Mouse (Mus musculus) MEL (cell line): ENCODE data around the gene Spns2. TPM values are rescaled to one million over a fixed set of nuclear protein-coding genes. Genes with fewer than 3 reads are reported as not detected.

Source experiments
- DNase-seq: peaks from one replicate; pipeline ENCODE4 v3.0.0; 2011; ENCODE audit warnings: low read depth, low spot score
- H3K27ac ChIP-seq: 2 replicates; pipeline ENCODE4 v1.5.1; 2012; ENCODE audit warnings: low read depth, mild to moderate bottlenecking, control low read depth, low read length, moderate library complexity; ENCODE audit not compliant: control insufficient read depth
- H3K27me3 ChIP-seq, 2 experiments: fragments of 150-350 bp in 1 of 2; sonication (generic) in 1 of 2; 2 replicates each; pipeline ENCODE4 v1.6.1; 2012; ENCODE audit warnings: low read length in 2 of 2, mild to moderate bottlenecking in 2 of 2, improper control_type of control experiment in 1 of 2, moderate library complexity in 1 of 2; ENCODE audit not compliant: insufficient read depth in 2 of 2, control insufficient read depth in 1 of 2
- H3K36me3 ChIP-seq, 2 experiments: 2 replicates each; pipeline ENCODE4 v1.6.1; 2012 to 2014; ENCODE audit warnings: low read length in 2 of 2, improper control_type of control experiment in 1 of 2, inconsistent platforms in 1 of 2, mild to moderate bottlenecking in 1 of 2; ENCODE audit not compliant: insufficient read depth in 2 of 2, control insufficient read depth in 1 of 2
- H3K4me1 ChIP-seq, 2 experiments: fragments of 150-350 bp in 1 of 2; sonication (generic) in 1 of 2; 2 replicates each; pipeline ENCODE4 v1.6.1; 2012; ENCODE audit warnings: low read length in 2 of 2, improper control_type of control experiment in 1 of 2, mild to moderate bottlenecking in 1 of 2; ENCODE audit not compliant: insufficient read depth in 2 of 2, control insufficient read depth in 1 of 2
- H3K4me3 ChIP-seq, 2 experiments: fragments of 150-350 bp in 1 of 2; sonication (generic) in 1 of 2; 2 replicates each; pipeline ENCODE4 v1.5.1; 2012; ENCODE audit warnings: low read depth in 2 of 2, low read length in 2 of 2, mild to moderate bottlenecking in 2 of 2, moderate library complexity in 2 of 2, control low read depth in 1 of 2, improper control_type of control experiment in 1 of 2; ENCODE audit not compliant: control insufficient read depth in 1 of 2, insufficient read depth in 1 of 2
- H3K79me2 ChIP-seq: 2 replicates; pipeline ENCODE4 v1.6.1; 2012; ENCODE audit warnings: mild to moderate bottlenecking, low read length, moderate library complexity; ENCODE audit not compliant: control insufficient read depth, poor library complexity, insufficient read depth
- H3K9ac ChIP-seq: 2 replicates; pipeline ENCODE4 v1.6.1; 2012; ENCODE audit warnings: low read depth, mild to moderate bottlenecking, control low read depth, low read length, moderate library complexity; ENCODE audit not compliant: control insufficient read depth, poor library complexity, severe bottlenecking
- H3K9me3 ChIP-seq: fragments of 150-350 bp; sonication (generic); replicated peaks from 2 replicates; pipeline ENCODE4 v1.6.1; 2012; ENCODE audit warnings: mild to moderate bottlenecking, low read length, improper control_type of control experiment, moderate library complexity; ENCODE audit not compliant: insufficient read depth
- CHD2 ChIP-seq: IDR thresholded peaks from 2 replicates; pipeline ENCODE4 v1.6.1; 2011; ENCODE audit warnings: low read length, improper control_type of control experiment
- CTCF ChIP-seq, 3 experiments: IDR thresholded peaks in 2 of 3; conservative IDR thresholded peaks in 1 of 3; 2 replicates each; pipeline ENCODE4 v1.5.1; 2011 to 2012; ENCODE audit warnings: low read length in 3 of 3, low read depth in 2 of 3, mild to moderate bottlenecking in 2 of 3, improper control_type of control experiment in 1 of 3, inconsistent platforms in 1 of 3, mixed read lengths in 1 of 3, moderate library complexity in 1 of 3; ENCODE audit not compliant: control insufficient read depth in 1 of 3, insufficient read depth in 1 of 3, poor library complexity in 1 of 3, severe bottlenecking in 1 of 3
- E2F4 ChIP-seq: IDR thresholded peaks from 2 replicates; pipeline ENCODE4 v1.6.1; 2011; ENCODE audit warnings: low read depth, low read length, improper control_type of control experiment, borderline replicate concordance
- ELF1 ChIP-seq: IDR thresholded peaks from 2 replicates; pipeline ENCODE4 v1.6.1; 2014; ENCODE audit warnings: low read depth, mild to moderate bottlenecking, inconsistent platforms, low read length, improper control_type of control experiment, moderate library complexity
- EP300 ChIP-seq, 2 experiments: IDR thresholded peaks; 2 replicates each; pipeline ENCODE4 v1.6.1; 2011; ENCODE audit warnings: improper control_type of control experiment in 2 of 2, low read length in 2 of 2, low read depth in 1 of 2, mild to moderate bottlenecking in 1 of 2
- ETS1 ChIP-seq: IDR thresholded peaks from 2 replicates; pipeline ENCODE4 v1.6.1; 2012; ENCODE audit warnings: low read depth, mild to moderate bottlenecking, inconsistent platforms, low read length, improper control_type of control experiment, moderate library complexity
- KAT2A ChIP-seq: conservative IDR thresholded peaks from 2 replicates; pipeline ENCODE4 v1.6.1; 2012; ENCODE audit warnings: low read depth, low read length, improper control_type of control experiment, inconsistent platforms
- MAFK ChIP-seq: IDR thresholded peaks from 2 replicates; pipeline ENCODE4 v1.6.1; 2011; ENCODE audit warnings: low read depth, mild to moderate bottlenecking, low read length, improper control_type of control experiment, borderline replicate concordance
- MAX ChIP-seq: IDR thresholded peaks from 2 replicates; pipeline ENCODE4 v1.6.1; 2011; ENCODE audit warnings: low read length, improper control_type of control experiment
- MXI1 ChIP-seq: IDR thresholded peaks from 2 replicates; pipeline ENCODE4 v1.6.1; 2011; ENCODE audit warnings: mild to moderate bottlenecking, low read depth, low read length, improper control_type of control experiment
- MYB ChIP-seq: IDR thresholded peaks from 2 replicates; pipeline ENCODE4 v1.6.1; 2011; ENCODE audit warnings: mild to moderate bottlenecking, low read depth, low read length, improper control_type of control experiment
- NRF1 ChIP-seq: IDR thresholded peaks from 2 replicates; pipeline ENCODE4 v1.6.1; 2014; ENCODE audit warnings: low read depth, mild to moderate bottlenecking, inconsistent platforms, low read length, improper control_type of control experiment, moderate library complexity; ENCODE audit not compliant: poor library complexity, insufficient read depth, severe bottlenecking
- POLR2AphosphoS2 ChIP-seq: IDR thresholded peaks from 2 replicates; pipeline ENCODE4 v1.6.1; 2011; ENCODE audit warnings: low read length, improper control_type of control experiment
- RAD21 ChIP-seq: IDR thresholded peaks from 2 replicates; pipeline ENCODE4 v1.6.1; 2011; ENCODE audit warnings: mild to moderate bottlenecking, low read depth, low read length, improper control_type of control experiment
- RCOR1 ChIP-seq: IDR thresholded peaks from 2 replicates; pipeline ENCODE4 v1.6.1; 2012; ENCODE audit warnings: low read depth, mild to moderate bottlenecking, inconsistent platforms, low read length, improper control_type of control experiment
- SMC3 ChIP-seq: IDR thresholded peaks from 2 replicates; pipeline ENCODE4 v1.6.1; 2011; ENCODE audit warnings: low read depth, low read length, improper control_type of control experiment
- TCF12 ChIP-seq: IDR thresholded peaks from 2 replicates; pipeline ENCODE4 v1.6.1; 2014; ENCODE audit warnings: low read depth, mild to moderate bottlenecking, inconsistent platforms, low read length, improper control_type of control experiment, moderate library complexity
- UBTF ChIP-seq: IDR thresholded peaks from 2 replicates; pipeline ENCODE4 v1.6.1; 2012; ENCODE audit warnings: low read depth, mild to moderate bottlenecking, inconsistent platforms, low read length, improper control_type of control experiment, moderate library complexity, borderline replicate concordance; ENCODE audit not compliant: insufficient read depth
- USF1 ChIP-seq: IDR thresholded peaks from 2 replicates; pipeline ENCODE4 v1.6.1; 2014; ENCODE audit warnings: low read depth, mild to moderate bottlenecking, inconsistent platforms, low read length, improper control_type of control experiment, moderate library complexity
- USF2 ChIP-seq, 2 experiments: IDR thresholded peaks; 2 replicates each; pipeline ENCODE4 v1.6.1; 2011 to 2012; ENCODE audit warnings: improper control_type of control experiment in 2 of 2, low read length in 2 of 2, borderline replicate concordance in 1 of 2, inconsistent platforms in 1 of 2, low read depth in 1 of 2, mild to moderate bottlenecking in 1 of 2; ENCODE audit not compliant: insufficient read depth in 1 of 2
- ZC3H11A ChIP-seq: IDR thresholded peaks from 2 replicates; pipeline ENCODE4 v1.6.1; 2012; ENCODE audit warnings: low read depth, mild to moderate bottlenecking, inconsistent platforms, low read length, improper control_type of control experiment
- ZKSCAN1 ChIP-seq: IDR thresholded peaks from 2 replicates; pipeline ENCODE4 v1.6.1; 2012; ENCODE audit warnings: low read depth, mild to moderate bottlenecking, inconsistent platforms, low read length, improper control_type of control experiment, moderate library complexity
- ZNF384 ChIP-seq: IDR thresholded peaks from 2 replicates; pipeline ENCODE4 v1.6.1; 2012; ENCODE audit warnings: low read depth, mild to moderate bottlenecking, inconsistent platforms, low read length, improper control_type of control experiment
- polyA plus RNA-seq, 2 experiments: library from polyadenylated mRNA; stranded (reverse) in 1 of 2; unstranded in 1 of 2; fragments of >175 nt in 1 of 2; fragments of >200 nt in 1 of 2; gene quantifications; 2 replicates each; pipeline versions ENCODE4 v1.2.1 to v1.2.4; 2012; ENCODE audit warnings: low replicate concordance in 2 of 2, low read depth in 1 of 2; ENCODE audit not compliant: insufficient read length in 2 of 2, insufficient read depth in 1 of 2, missing spikeins in 1 of 2
- total RNA-seq: library from RNA; depleted of rRNA; stranded (reverse); fragments of 300-350 nt; gene quantifications from 2 replicates; pipeline ENCODE4 v1.2.3, GENCODE M21; 2012

The Spns2 gene
- total and polyA plus RNA-seq, 3 experiments: 0.58 to 3.0 TPM; not detected in 1

- Histone ChIP-seq H3K79me2 (no peaks in the 10 kb centered on the region; the same call in 1 of the 2 replicates), H3K9me3 (no peaks in the 10 kb centered on the region), H3K27me3 (no peaks in the 10 kb centered on the region; a peak in 1 of 4 replicates), H3K4me3 (no peak overlapping the region), H3K27ac (no peak overlapping the region), H3K36me3 (no peaks in the 10 kb centered on the region), H3K9ac (no peak overlapping the region), H3K4me1 (peaks cover 0 to 6% of the 10 kb centered on the region in 2 experiments; a peak in 2 of 4 replicates)
- TF ChIP-seq ZC3H11A (no peak), MYB (no peak), POLR2AphosphoS2 (no peak), RCOR1 (no peak), USF2 (IDR thresholded peaks at IDR 0.05; ENCODE audit: borderline replicate concordance in 1 of 2, insufficient read depth in 1 of 2, low read depth in 1 of 2, low read length in 2 of 2) (no peak), NRF1 (no peak), ZKSCAN1 (no peak), TCF12 (no peak), MXI1 (no peak), ETS1 (no peak), KAT2A (no peak), MAFK (no peak), RAD21 (no peak), UBTF (no peak), ELF1 (no peak), E2F4 (no peak), MAX (no peak), ZNF384 (no peak), CHD2 (no peak)
- DNase-seq: no peak
Measured at GRCm38 (mm10) chr11:72435694-72436045, 54.0 kb downstream of the Spns2 start.

DNA sequence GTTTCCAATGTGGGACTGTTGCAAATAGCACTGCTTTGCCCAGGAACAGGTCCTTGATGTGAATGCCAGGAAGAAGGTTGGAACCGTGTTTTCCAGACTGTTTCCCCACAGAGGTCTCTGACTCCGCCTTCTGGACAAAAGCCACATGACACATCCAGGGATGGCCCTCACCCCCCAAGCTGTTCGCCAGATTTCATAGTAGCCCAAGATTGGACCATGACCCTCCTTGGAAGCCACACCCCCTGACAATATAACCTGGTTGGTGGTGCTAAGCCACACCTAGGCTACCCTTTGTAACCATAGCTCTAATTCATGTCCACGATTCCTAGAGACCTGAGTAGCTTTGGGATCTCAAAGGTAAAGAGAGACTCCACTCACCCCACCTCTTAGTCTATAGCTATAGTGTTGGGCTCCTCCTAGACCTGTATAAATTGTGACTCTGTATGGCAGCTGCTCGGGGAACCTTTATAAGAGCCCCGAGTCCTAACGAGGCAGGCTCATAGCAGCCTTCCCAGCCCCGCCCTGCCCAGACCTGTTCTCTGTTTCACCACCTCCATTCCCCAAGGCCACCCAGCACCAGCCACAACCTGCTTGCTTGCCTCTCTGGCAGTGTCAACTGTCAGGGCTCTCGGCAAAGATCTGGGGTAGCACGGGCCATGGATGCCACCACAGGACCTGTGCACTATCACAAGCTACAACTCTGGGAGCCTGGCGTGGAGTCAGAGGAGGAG is 54.6 kb downstream of the Spns2 start, which contains the start of gene Ggt6:
Ggt6 (plus strand) TSS at position 564 of the 731 bp plus-strand sequence.
- no peak within 1 kb of the TSS; a peak in 1 of 4 replicates for H3K4me3 ChIP-seq
- DNase-seq: peak; percentile 33
- H3K9ac ChIP-seq: no peak within 1 kb of the TSS
- no peak within 1 kb of the TSS for H3K27ac ChIP-seq
- H3K36me3 ChIP-seq: no peaks in the 10 kb centered on the region
- no peaks in the 10 kb centered on the region; a peak in 1 of 4 replicates for H3K27me3 ChIP-seq
- TF ChIP-seq CHD2 (no peak), SMC3 (no peak), MAX (no peak), EP300 (IDR thresholded peaks at IDR 0.05; ENCODE audit: low read depth in 1 of 2, low read length in 2 of 2) (no peak), NRF1 (no peak), RCOR1 (no peak), USF2 (IDR thresholded peaks at IDR 0.05; ENCODE audit: borderline replicate concordance in 1 of 2, insufficient read depth in 1 of 2, low read depth in 1 of 2, low read length in 2 of 2) (no peak), USF1 (no peak), CTCF (IDR thresholded peaks at IDR 0.05 in 2 of 3, conservative IDR thresholded peaks at IDR 0.05 in 1 of 3; ENCODE audit: control insufficient read depth in 1 of 3, insufficient read depth in 1 of 3, low read depth in 2 of 3, low read length in 3 of 3, poor library complexity in 1 of 3, severe bottlenecking in 1 of 3) (no peak), KAT2A (no peak), POLR2AphosphoS2 (no peak), ETS1 (no peak), MYB (no peak)
- TF ChIP-seq, all 39 proteins: peak for 0
- no peaks in the 10 kb centered on the region for H3K9me3 ChIP-seq
- H3K4me1 ChIP-seq: peaks cover 0 to 6% of the 10 kb centered on the region in 2 experiments; a peak in 2 of 4 replicates
- H3K79me2 ChIP-seq: no peaks in the 10 kb centered on the region
